8 mouse cellular contexts compared by ENCODE assay signal in the genomic region with DNA sequence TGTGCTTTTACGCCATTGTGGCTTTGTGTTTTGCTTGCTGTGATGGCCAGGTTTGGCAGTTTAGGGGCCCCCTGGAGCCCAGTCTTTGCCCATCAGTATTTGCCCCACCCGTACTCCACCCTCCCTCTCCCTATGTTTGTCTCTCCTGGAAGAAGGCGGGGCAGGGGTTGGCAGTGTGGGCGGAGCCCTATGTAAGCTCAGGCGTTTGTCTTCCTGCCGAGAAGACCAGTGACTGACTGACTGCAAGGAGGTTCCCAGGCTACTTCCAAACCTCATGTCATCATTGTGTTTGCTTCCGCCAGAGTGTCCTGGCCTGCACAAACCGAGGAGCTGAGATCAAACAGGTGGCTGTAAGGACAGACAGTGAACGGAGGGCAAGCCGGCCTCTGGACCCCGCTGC. TPM values are rescaled to one million over a fixed set of nuclear protein-coding genes. Genes with fewer than 3 reads are reported as not detected.
DNase-seq lines count a peak whose midpoint lies in the region; ATAC-seq lines count a peak whose summit lies in the region.

No protein-coding gene starts in this region.

- peaks cover 9 to 63% of the 10 kb centered on the region in 2 experiments for H3K4me1 ChIP-seq in heart, embryonic 14.5 days (ENCODE audit: control insufficient read depth in 2 of 2, insufficient read depth in 2 of 2, low read length in 2 of 2)

- H3K36me3 ChIP-seq in heart, embryonic 14.5 days (ENCODE audit: control insufficient read depth, insufficient read depth, low read length), result peaks cover 52% of the 10 kb centered on the region

- H3K4me2 ChIP-seq in heart, embryonic 14.5 days (ENCODE audit: low read length), result peak overlapping the region; percentile 29

- DNase-seq in urinary bladder, postnatal 25 days (ENCODE audit: low spot score), result peak; percentile 48
- no peak for DNase-seq in urinary bladder, postnatal 4 days (ENCODE audit: low spot score in 2 of 2)
- DNase-seq in kidney, postnatal 10 days, result peak; percentile 75
- no peak for DNase-seq in B cell, adult 2 months
- no peak for DNase-seq in left cerebral cortex, postnatal 25 days (ENCODE audit: low spot score in 2 of 2)

- H3K9me3 ChIP-seq in heart, embryonic 14.5 days (ENCODE audit: control insufficient read depth, low read length), result no peaks in the 10 kb centered on the region

- ATAC-seq in common myeloid progenitor, adult 5-6 weeks (replicated peaks; ENCODE audit: low read depth, poor library complexity, severe bottlenecking), result peak; percentile 71
- ATAC-seq in heart, embryonic 14.5 days (ENCODE audit: insufficient number of reproducible peaks, insufficient read depth, low FRiP score, low read depth), result peak; percentile 40; the same call in 1 of the 2 replicates
- peak; percentile 87 for ATAC-seq in megakaryocyte progenitor cell, adult 5-6 weeks (replicated peaks; ENCODE audit: poor library complexity)

- 33% methylated on average over 11 of the region's 11 CpGs for WGBS in heart, embryonic 14.5 days

- peak overlapping the region; percentile 38; the same call in 1 of the 2 replicates for H3K9ac ChIP-seq in heart, embryonic 14.5 days (ENCODE audit: low read length)

- intact Hi-C loops in left cerebral cortex, postnatal 25 days (cut with DNase I), result no loop called here

- H3K27me3 ChIP-seq in heart, embryonic 14.5 days (ENCODE audit: control insufficient read depth, insufficient read depth, low read length), result no peaks in the 10 kb centered on the region

- no peak overlapping the region for H3K4me3 ChIP-seq in heart, embryonic 14.5 days (ENCODE audit: control insufficient read depth in 1 of 2, insufficient read depth in 1 of 2, low read depth in 1 of 2, low read length in 2 of 2)

- peak overlapping the region; percentile 14 to 64; a peak in 2 of 4 replicates for H3K27ac ChIP-seq in heart, embryonic 14.5 days (replicated peaks in 1 of 2; ENCODE audit: control insufficient read depth in 1 of 2, insufficient read depth in 1 of 2, low read depth in 2 of 2, low read length in 2 of 2)

RNA-seq across cellular contexts. Expression of a gene that starts 12.2 kb away (rescaled TPM):
- 52.2 and 57.5 TPM in 2 replicates for total RNA-seq in common myeloid progenitor, adult 5-6 weeks (2017)
- polyA plus RNA-seq in heart, embryonic 14.5 days (2014; fragmentation: Nextera tagmentation; extraction: Ambion mirVana), result 45.0 and 45.6 TPM in 2 replicates
- total RNA-seq in megakaryocyte progenitor cell, adult 5-6 weeks (2015), result 12.9 and 21.1 TPM in 2 replicates
- 40.9 and 50.6 TPM in 2 replicates for total RNA-seq in megakaryocyte progenitor cell, adult 5-6 weeks (2017)
- total RNA-seq in left cerebral cortex, postnatal 25 days (2021), result 100 to 1,000 TPM; 152 to 153 TPM

RNA-seq across cellular contexts. Expression of a gene that starts 12.4 kb away (rescaled TPM):
- 1.6 and 6.1 TPM in 2 replicates for total RNA-seq in common myeloid progenitor, adult 5-6 weeks (2017)
- 8.5 and 10.5 TPM in 2 replicates for polyA plus RNA-seq in heart, embryonic 14.5 days (2014; fragmentation: Nextera tagmentation; extraction: Ambion mirVana)
- total RNA-seq in megakaryocyte progenitor cell, adult 5-6 weeks (2015), result 8.4 and 8.7 TPM in 2 replicates
- total RNA-seq in megakaryocyte progenitor cell, adult 5-6 weeks (2017), result 5.0 and 5.5 TPM in 2 replicates
- total RNA-seq in left cerebral cortex, postnatal 25 days (2021), result 10 to 100 TPM; 54.4 to 60.5 TPM

RNA-seq across cellular contexts. Expression of a gene that starts 30.4 kb away (rescaled TPM):
- 0.10 and 0.23 TPM in 2 replicates for total RNA-seq in common myeloid progenitor, adult 5-6 weeks (2017)
- polyA plus RNA-seq in heart, embryonic 14.5 days (2014; fragmentation: Nextera tagmentation; extraction: Ambion mirVana), result 0.01 and 0.12 TPM in 2 replicates
- 4.5 and 5.4 TPM in 2 replicates for total RNA-seq in megakaryocyte progenitor cell, adult 5-6 weeks (2015)
- 1.5 and 2.5 TPM in 2 replicates for total RNA-seq in megakaryocyte progenitor cell, adult 5-6 weeks (2017)
- 10 to 100 TPM; 46.8 to 61.9 TPM for total RNA-seq in left cerebral cortex, postnatal 25 days (2021)

RNA-seq across cellular contexts. Expression of a gene that starts 57.3 kb away (rescaled TPM):
- total RNA-seq in common myeloid progenitor, adult 5-6 weeks (2017), result 1.3 and 1.8 TPM in 2 replicates
- 7.6 and 8.7 TPM in 2 replicates for polyA plus RNA-seq in heart, embryonic 14.5 days (2014; fragmentation: Nextera tagmentation; extraction: Ambion mirVana)
- 7.2 and 11.7 TPM in 2 replicates for total RNA-seq in megakaryocyte progenitor cell, adult 5-6 weeks (2015)
- total RNA-seq in megakaryocyte progenitor cell, adult 5-6 weeks (2017), result 3.0 and 4.7 TPM in 2 replicates
- total RNA-seq in left cerebral cortex, postnatal 25 days (2021), result 10 to 100 TPM; 18.4 to 19.1 TPM

Comparison
In these comparisons a context has a peak if more than half of its experiments do, and no peak if none do; other contexts are left out.
1. DNase-seq: peak in urinary bladder, postnatal 25 days (single experiment) and kidney, postnatal 10 days (single experiment); none in urinary bladder, postnatal 4 days (0 of 2), B cell, adult 2 months (0 of 2) and left cerebral cortex, postnatal 25 days (0 of 2).
2. RNA of a gene that starts 30.4 kb away (total RNA-seq): 46.8 to 61.9 TPM in left cerebral cortex, postnatal 25 days; 1.5 to 5.4 TPM in megakaryocyte progenitor cell, adult 5-6 weeks and 0.10 to 0.23 TPM in common myeloid progenitor, adult 5-6 weeks; every median in the first group is over 4 times any median in the second.
3. Peak in every context shown above with its lines, with median percentiles within 50 percentile points of each other: ATAC-seq.